Mouse (Mus musculus) ES-E14 (cell line): ENCODE data around the gene Csnk2a1.
A peak's percentile ranks its signal among the peaks of the same experiment; 100 is the strongest.

Source experiments
- HCFC1 ChIP-seq: IDR thresholded peaks from 2 replicates; pipeline ENCODE4 v1.6.1; 2012; ENCODE audit warnings: low read length, inconsistent platforms, borderline replicate concordance; ENCODE audit not compliant: insufficient read depth
- ZC3H11A ChIP-seq: IDR thresholded peaks from 2 replicates; pipeline ENCODE4 v1.6.1; 2012; ENCODE audit warnings: low read depth, mild to moderate bottlenecking, inconsistent platforms, low read length, borderline replicate concordance
- ZNF384 ChIP-seq: IDR thresholded peaks from 2 replicates; pipeline ENCODE4 v1.6.1; 2012; ENCODE audit warnings: low read depth, low read length, inconsistent platforms

- TF ChIP-seq HCFC1 (no peak), ZC3H11A (peak; percentile 98), ZNF384 (no peak)
These were observed 29.3 kb upstream of the Csnk2a1 start for GRCm38 (mm10) chr2:152197301-152197712.
